Mouse (Mus musculus) MEL (cell line): Measurements from ENCODE around the gene Gas2l2.

Experiments
- CHD2 ChIP-seq: IDR thresholded peaks from 2 replicates; pipeline ENCODE4 v1.6.1; 2011; ENCODE audit warnings: low read length, improper control_type of control experiment
- CTCF ChIP-seq, 3 experiments: IDR thresholded peaks in 2 of 3; conservative IDR thresholded peaks in 1 of 3; 2 replicates each; pipeline ENCODE4 v1.5.1; 2011 to 2012; ENCODE audit warnings: low read length in 3 of 3, low read depth in 2 of 3, mild to moderate bottlenecking in 2 of 3, improper control_type of control experiment in 1 of 3, inconsistent platforms in 1 of 3, mixed read lengths in 1 of 3, moderate library complexity in 1 of 3; ENCODE audit not compliant: control insufficient read depth in 1 of 3, insufficient read depth in 1 of 3, poor library complexity in 1 of 3, severe bottlenecking in 1 of 3
- EP300 ChIP-seq, 2 experiments: IDR thresholded peaks; 2 replicates each; pipeline ENCODE4 v1.6.1; 2011; ENCODE audit warnings: improper control_type of control experiment in 2 of 2, low read length in 2 of 2, low read depth in 1 of 2, mild to moderate bottlenecking in 1 of 2
- GABPA ChIP-seq: IDR thresholded peaks from 2 replicates; pipeline ENCODE4 v1.6.1; 2012; ENCODE audit warnings: low read depth, mild to moderate bottlenecking, inconsistent platforms, low read length, improper control_type of control experiment, moderate library complexity
- MAFK ChIP-seq: IDR thresholded peaks from 2 replicates; pipeline ENCODE4 v1.6.1; 2011; ENCODE audit warnings: low read depth, mild to moderate bottlenecking, low read length, improper control_type of control experiment, borderline replicate concordance
- MAX ChIP-seq: IDR thresholded peaks from 2 replicates; pipeline ENCODE4 v1.6.1; 2011; ENCODE audit warnings: low read length, improper control_type of control experiment
- POLR2A ChIP-seq, 2 experiments: IDR thresholded peaks; 2 replicates each; pipeline ENCODE4 v1.6.1; 2011 to 2012; ENCODE audit warnings: low read length in 2 of 2, mild to moderate bottlenecking in 2 of 2, control low read depth in 1 of 2, improper control_type of control experiment in 1 of 2, low read depth in 1 of 2, moderate library complexity in 1 of 2; ENCODE audit not compliant: control insufficient read depth in 1 of 2, insufficient read depth in 1 of 2, poor library complexity in 1 of 2
- POLR2AphosphoS5 ChIP-seq: IDR thresholded peaks from 2 replicates; pipeline ENCODE4 v1.6.1; 2012; ENCODE audit warnings: low read depth, borderline replicate concordance, mild to moderate bottlenecking, inconsistent platforms, low read length, moderate library complexity, mixed read lengths
- UBTF ChIP-seq: IDR thresholded peaks from 2 replicates; pipeline ENCODE4 v1.6.1; 2012; ENCODE audit warnings: low read depth, mild to moderate bottlenecking, inconsistent platforms, low read length, improper control_type of control experiment, moderate library complexity, borderline replicate concordance; ENCODE audit not compliant: insufficient read depth
- ZMIZ1 ChIP-seq: IDR thresholded peaks from 2 replicates; pipeline ENCODE4 v1.6.1; 2012; ENCODE audit warnings: low read depth, mild to moderate bottlenecking, inconsistent platforms, low read length, improper control_type of control experiment, moderate library complexity

- TF ChIP-seq POLR2AphosphoS5 (no peak), POLR2A (IDR thresholded peaks at IDR 0.05; ENCODE audit: control insufficient read depth in 1 of 2, insufficient read depth in 1 of 2, low read depth in 1 of 2, low read length in 2 of 2, poor library complexity in 1 of 2) (no peak), UBTF (no peak), GABPA (no peak), MAX (no peak), CTCF (IDR thresholded peaks at IDR 0.05 in 2 of 3, conservative IDR thresholded peaks at IDR 0.05 in 1 of 3; ENCODE audit: control insufficient read depth in 1 of 3, insufficient read depth in 1 of 3, low read depth in 2 of 3, low read length in 3 of 3, poor library complexity in 1 of 3, severe bottlenecking in 1 of 3) (no peak), ZMIZ1 (no peak), MAFK (no peak), EP300 (IDR thresholded peaks at IDR 0.05; ENCODE audit: low read depth in 1 of 2, low read length in 2 of 2) (no peak), CHD2 (no peak)
Measured at GRCm38 (mm10) chr11:83410510-83410909, 18.7 kb downstream of the Gas2l2 start.
